Mouse (Mus musculus): ENCODE data around the gene Tm6sf1. TPM values are rescaled to one million over a fixed set of nuclear protein-coding genes. Genes with fewer than 3 reads are reported as not detected.
"Not testable (repeated sequence)": the region's sequence is repeated elsewhere in the genome, so short reads cannot be mapped to it uniquely, and the experiment has no call there.

The Tm6sf1 gene
- total and polyA plus RNA-seq, 2 experiments from 2014 or later: 7.0 to 12.9 TPM

- H3K27ac ChIP-seq (ENCODE audit: low read depth, low read length): no peak overlapping the region
- no peaks in the 10 kb centered on the region for H3K4me1 ChIP-seq (ENCODE audit: insufficient read depth)
- H3K27me3 ChIP-seq (ENCODE audit: insufficient read depth, low read length): no peaks in the 10 kb centered on the region
- H3K4me2 ChIP-seq (ENCODE audit: low read depth): no peak overlapping the region
- no peak overlapping the region for H3K9ac ChIP-seq
- no peak overlapping the region for H3K4me3 ChIP-seq (ENCODE audit: low read depth, low read length)
- DNase-seq (no peak), ATAC-seq (no peak)
- TF ChIP-seq CTCF (IDR thresholded peaks at IDR 0.05; ENCODE audit: low read depth): peak; percentile 18; the same call in 1 of the 2 replicates
- H3K36me3 ChIP-seq (ENCODE audit: insufficient read depth): no peaks in the 10 kb centered on the region
- no peaks in the 10 kb centered on the region for H3K9me3 ChIP-seq (ENCODE audit: low read length)
Observed at GRCm38 (mm10) chr7:81834847-81835246, 24.0 kb upstream of the Tm6sf1 start.

- WGBS: 82% methylated on average over 5 of the region's 5 CpGs
- no peak overlapping the region for H3K9ac ChIP-seq
- H3K36me3 ChIP-seq (ENCODE audit: insufficient read depth): no peaks in the 10 kb centered on the region
- ATAC-seq (no peak), DNase-seq (no peak)
- H3K4me2 ChIP-seq (ENCODE audit: low read depth): no peak overlapping the region
- TF ChIP-seq CTCF (IDR thresholded peaks at IDR 0.05; ENCODE audit: low read depth): no peak
- H3K9me3 ChIP-seq (ENCODE audit: low read length): no peaks in the 10 kb centered on the region
- H3K4me1 ChIP-seq (ENCODE audit: insufficient read depth): no peaks in the 10 kb centered on the region
- H3K27me3 ChIP-seq (ENCODE audit: insufficient read depth, low read length): no peaks in the 10 kb centered on the region
- H3K4me3 ChIP-seq (ENCODE audit: low read depth, low read length): no peak overlapping the region
- H3K27ac ChIP-seq (ENCODE audit: low read depth, low read length): no peak overlapping the region
Observed at GRCm38 (mm10) chr7:81835430-81835829, 23.4 kb upstream of the Tm6sf1 start.

- ATAC-seq; H3K4me2 ChIP-seq (ENCODE audit: low read depth); H3K4me1 ChIP-seq (ENCODE audit: insufficient read depth); H3K27ac ChIP-seq (ENCODE audit: low read depth, low read length); H3K9me3 ChIP-seq (ENCODE audit: low read length); H3K36me3 ChIP-seq (ENCODE audit: insufficient read depth); H3K4me3 ChIP-seq (ENCODE audit: low read depth, low read length); H3K27me3 ChIP-seq (ENCODE audit: insufficient read depth, low read length); H3K9ac ChIP-seq; DNase-seq: not testable (repeated sequence)
- WGBS: 87% methylated on average over 5 of the region's 5 CpGs
Observed at GRCm38 (mm10) chr7:81837771-81838170, 21.0 kb upstream of the Tm6sf1 start.

- Histone ChIP-seq H3K27me3 (ENCODE audit: insufficient read depth, low read length) (no peaks in the 10 kb centered on the region), H3K36me3 (ENCODE audit: insufficient read depth) (no peaks in the 10 kb centered on the region), H3K9ac (no peak overlapping the region), H3K27ac (ENCODE audit: low read depth, low read length) (no peak overlapping the region), H3K4me3 (ENCODE audit: low read depth, low read length) (no peak overlapping the region), H3K9me3 (ENCODE audit: low read length) (no peaks in the 10 kb centered on the region), H3K4me2 (ENCODE audit: low read depth) (no peak overlapping the region), H3K4me1 (ENCODE audit: insufficient read depth) (peaks cover 7% of the 10 kb centered on the region; the same call in 1 of the 2 replicates)
- ATAC-seq: no peak
- TF ChIP-seq CTCF (IDR thresholded peaks at IDR 0.05; ENCODE audit: low read depth): no peak
- 61% methylated on average over 6 of the region's 6 CpGs for WGBS
- no peak for DNase-seq
Observed at GRCm38 (mm10) chr7:81839746-81840145, 19.1 kb upstream of the Tm6sf1 start.

- H3K4me1 ChIP-seq (ENCODE audit: insufficient read depth): peaks cover 7% of the 10 kb centered on the region; the same call in 1 of the 2 replicates
- H3K9me3 ChIP-seq (ENCODE audit: low read length): no peaks in the 10 kb centered on the region
- H3K4me3 ChIP-seq (ENCODE audit: low read depth, low read length): no peak overlapping the region
- H3K27ac ChIP-seq (ENCODE audit: low read depth, low read length): peak overlapping the region; percentile 70
- no peak for TF ChIP-seq CTCF (IDR thresholded peaks at IDR 0.05; ENCODE audit: low read depth)
- H3K4me2 ChIP-seq (ENCODE audit: low read depth): no peak overlapping the region
- no peak overlapping the region for H3K9ac ChIP-seq
- H3K27me3 ChIP-seq (ENCODE audit: insufficient read depth, low read length): no peaks in the 10 kb centered on the region
- WGBS: 29% methylated on average over 7 of the region's 7 CpGs
- no peaks in the 10 kb centered on the region for H3K36me3 ChIP-seq (ENCODE audit: insufficient read depth)
- ATAC-seq (peak; percentile 93), DNase-seq (peak; percentile 60)
Observed at GRCm38 (mm10) chr7:81840661-81841181, 18.1 kb upstream of the Tm6sf1 start.

- H3K9me3 ChIP-seq (ENCODE audit: low read length): no peaks in the 10 kb centered on the region
- no peaks in the 10 kb centered on the region for H3K27me3 ChIP-seq (ENCODE audit: insufficient read depth, low read length)
- 86% methylated on average over 6 of the region's 6 CpGs for WGBS
- no peak overlapping the region for H3K4me3 ChIP-seq (ENCODE audit: low read depth, low read length)
- peak overlapping the region; percentile 70 for H3K27ac ChIP-seq (ENCODE audit: low read depth, low read length)
- no peak for TF ChIP-seq CTCF (IDR thresholded peaks at IDR 0.05; ENCODE audit: low read depth)
- DNase-seq (no peak), ATAC-seq (no peak)
- H3K4me1 ChIP-seq (ENCODE audit: insufficient read depth): peaks cover 7% of the 10 kb centered on the region; the same call in 1 of the 2 replicates
- no peak overlapping the region for H3K4me2 ChIP-seq (ENCODE audit: low read depth)
- no peak overlapping the region for H3K9ac ChIP-seq
- H3K36me3 ChIP-seq (ENCODE audit: insufficient read depth): no peaks in the 10 kb centered on the region
Observed at GRCm38 (mm10) chr7:81841439-81841838, 17.4 kb upstream of the Tm6sf1 start.

- ATAC-seq (no peak), DNase-seq (no peak)
- H3K9ac ChIP-seq: no peak overlapping the region
- H3K27ac ChIP-seq (ENCODE audit: low read depth, low read length): no peak overlapping the region
- peaks cover 7% of the 10 kb centered on the region; the same call in 1 of the 2 replicates for H3K4me1 ChIP-seq (ENCODE audit: insufficient read depth)
- WGBS: 91% methylated on average over 7 of the region's 7 CpGs
- H3K4me3 ChIP-seq (ENCODE audit: low read depth, low read length): no peak overlapping the region
- H3K9me3 ChIP-seq (ENCODE audit: low read length): no peaks in the 10 kb centered on the region
- H3K4me2 ChIP-seq (ENCODE audit: low read depth): no peak overlapping the region
- TF ChIP-seq CTCF (IDR thresholded peaks at IDR 0.05; ENCODE audit: low read depth): no peak
- H3K36me3 ChIP-seq (ENCODE audit: insufficient read depth): no peaks in the 10 kb centered on the region
- no peaks in the 10 kb centered on the region for H3K27me3 ChIP-seq (ENCODE audit: insufficient read depth, low read length)
Observed at GRCm38 (mm10) chr7:81842141-81842540, 16.7 kb upstream of the Tm6sf1 start.
